Mouse (Mus musculus): ENCODE data around the gene Tbc1d8b. TPM values are rescaled to one million over a fixed set of nuclear protein-coding genes. Genes with fewer than 3 reads are reported as not detected.
"Not testable (repeated sequence)": the region's sequence is repeated elsewhere in the genome, so short reads cannot be mapped to it uniquely, and the experiment has no call there.

Tbc1d8b gene
- polyA plus RNA-seq, 2 experiments, result 0.14 to 1.3 TPM

GRCm38 (mm10) chrX:139722350-139722749 is 37.6 kb downstream of the Tbc1d8b start:
- Histone ChIP-seq H3K9me3 (ENCODE audit: control insufficient read depth, low read length) (no peaks in the 10 kb centered on the region), H3K4me3 (ENCODE audit: insufficient read depth in 1 of 2, low read depth in 2 of 2, low read length in 2 of 2) (no peak overlapping the region), H3K27ac (no peak overlapping the region), H3K36me3 (replicated peaks; ENCODE audit: control insufficient read depth, insufficient read depth, low read depth) (no peaks in the 10 kb centered on the region), H3K27me3 (ENCODE audit: control insufficient read depth, insufficient read depth, low read length) (no peaks in the 10 kb centered on the region), H3K4me2 (ENCODE audit: low read depth) (no peak overlapping the region), H3K9ac (replicated peaks) (no peak overlapping the region), H3K4me1 (replicated peaks; ENCODE audit: control insufficient read depth in 2 of 2, insufficient read depth in 2 of 2, low read length in 1 of 2) (no peaks in the 10 kb centered on the region)
- no peak for ATAC-seq (ENCODE audit: insufficient read depth)
- WGBS (ENCODE audit: insufficient replicate concordance), result 63% methylated on average over 2 of the region's 2 CpGs
- DNase-seq (ENCODE audit: low read depth in 3 of 3, low spot score in 3 of 3), result no peak
- TF ChIP-seq EP300 (IDR thresholded peaks at IDR 0.05; ENCODE audit: low read depth) (no peak), CTCF (IDR thresholded peaks at IDR 0.05; ENCODE audit: low read depth) (no peak)

GRCm38 (mm10) chrX:139730541-139730940 is 45.7 kb downstream of the Tbc1d8b start:
- ATAC-seq (ENCODE audit: insufficient read depth), result no peak

GRCm38 (mm10) chrX:139737066-139737465 is 52.3 kb downstream of the Tbc1d8b start:
- no peak overlapping the region for H3K4me2 ChIP-seq (ENCODE audit: low read depth)
- H3K9ac ChIP-seq (replicated peaks), result no peak overlapping the region
- no peak for DNase-seq (ENCODE audit: low read depth in 3 of 3, low spot score in 3 of 3)
- H3K27me3 ChIP-seq (ENCODE audit: control insufficient read depth, insufficient read depth, low read length), result no peaks in the 10 kb centered on the region
- 62% methylated on average over 5 of the region's 5 CpGs for WGBS (ENCODE audit: insufficient replicate concordance)
- H3K9me3 ChIP-seq (ENCODE audit: control insufficient read depth, low read length), result no peaks in the 10 kb centered on the region
- H3K4me1 ChIP-seq (replicated peaks; ENCODE audit: control insufficient read depth in 2 of 2, insufficient read depth in 2 of 2, low read length in 1 of 2), result no peaks in the 10 kb centered on the region
- no peak for ATAC-seq (ENCODE audit: insufficient read depth)
- no peaks in the 10 kb centered on the region for H3K36me3 ChIP-seq (replicated peaks; ENCODE audit: control insufficient read depth, insufficient read depth, low read depth)
- H3K27ac ChIP-seq, result no peak overlapping the region
- H3K4me3 ChIP-seq (ENCODE audit: insufficient read depth in 1 of 2, low read depth in 2 of 2, low read length in 2 of 2), result no peak overlapping the region
- TF ChIP-seq CTCF (IDR thresholded peaks at IDR 0.05; ENCODE audit: low read depth) (no peak), EP300 (IDR thresholded peaks at IDR 0.05; ENCODE audit: low read depth) (no peak)

More at GRCm38 (mm10) chrX:139730541-139730940, 45.7 kb downstream of the Tbc1d8b start:
- H3K4me2 ChIP-seq (ENCODE audit: low read depth), result no peak overlapping the region
- no peak overlapping the region for H3K27ac ChIP-seq
- no peak overlapping the region for H3K4me3 ChIP-seq (ENCODE audit: insufficient read depth in 1 of 2, low read depth in 2 of 2, low read length in 2 of 2)
- no peak overlapping the region for H3K9ac ChIP-seq (replicated peaks)
- H3K27me3 ChIP-seq (ENCODE audit: control insufficient read depth, insufficient read depth, low read length), result no peaks in the 10 kb centered on the region
- H3K4me1 ChIP-seq (replicated peaks; ENCODE audit: control insufficient read depth in 2 of 2, insufficient read depth in 2 of 2, low read length in 1 of 2), result no peaks in the 10 kb centered on the region
- H3K9me3 ChIP-seq (ENCODE audit: control insufficient read depth, low read length), result no peaks in the 10 kb centered on the region
- no peaks in the 10 kb centered on the region for H3K36me3 ChIP-seq (replicated peaks; ENCODE audit: control insufficient read depth, insufficient read depth, low read depth)
- WGBS (ENCODE audit: insufficient replicate concordance), result 72% methylated on average over 3 of the region's 3 CpGs
- no peak for DNase-seq (ENCODE audit: low read depth in 3 of 3, low spot score in 3 of 3)
- TF ChIP-seq EP300 (IDR thresholded peaks at IDR 0.05; ENCODE audit: low read depth) (no peak), CTCF (IDR thresholded peaks at IDR 0.05; ENCODE audit: low read depth) (no peak)

DNA sequence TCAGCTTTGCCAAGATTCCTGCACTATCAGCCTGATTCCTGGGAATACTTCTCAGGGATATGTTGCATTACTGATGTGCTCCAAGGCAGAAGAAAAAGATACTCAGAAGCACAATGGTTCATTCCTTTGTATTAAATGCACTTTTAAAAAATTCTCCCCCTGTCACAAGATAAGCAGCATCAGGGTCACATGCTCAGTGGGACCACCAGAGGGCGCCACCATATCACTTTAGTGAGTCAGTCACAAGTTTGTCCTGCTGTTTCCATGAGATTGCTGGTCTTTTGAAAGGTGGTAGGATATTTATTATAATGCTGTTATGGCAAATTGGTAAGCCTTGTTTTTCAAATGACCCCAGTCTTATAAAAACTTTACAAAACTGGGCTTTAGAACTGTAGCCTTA is 67.1 kb downstream of the Tbc1d8b start:
- no peak for ATAC-seq (ENCODE audit: insufficient read depth)
- H3K4me1 ChIP-seq (replicated peaks; ENCODE audit: control insufficient read depth in 2 of 2, insufficient read depth in 2 of 2, low read length in 1 of 2), result no peaks in the 10 kb centered on the region
- no peaks in the 10 kb centered on the region for H3K27me3 ChIP-seq (ENCODE audit: control insufficient read depth, insufficient read depth, low read length)
- H3K9ac ChIP-seq (replicated peaks), result no peak overlapping the region
- WGBS (ENCODE audit: insufficient replicate concordance), result 0% methylated on average over 1 of the region's 1 CpGs
- no peak overlapping the region for H3K4me3 ChIP-seq (ENCODE audit: insufficient read depth in 1 of 2, low read depth in 2 of 2, low read length in 2 of 2)
- H3K36me3 ChIP-seq (replicated peaks; ENCODE audit: control insufficient read depth, insufficient read depth, low read depth), result no peaks in the 10 kb centered on the region
- no peak overlapping the region for H3K27ac ChIP-seq
- H3K9me3 ChIP-seq (ENCODE audit: control insufficient read depth, low read length), result no peaks in the 10 kb centered on the region
- TF ChIP-seq CTCF (IDR thresholded peaks at IDR 0.05; ENCODE audit: low read depth) (peak; percentile 73), EP300 (IDR thresholded peaks at IDR 0.05; ENCODE audit: low read depth) (no peak)
- peak in 2 of 3 experiments; percentile 1 to 7 for DNase-seq (ENCODE audit: low read depth in 3 of 3, low spot score in 3 of 3)
- no peak overlapping the region for H3K4me2 ChIP-seq (ENCODE audit: low read depth)

GRCm38 (mm10) chrX:139758634-139759033 is 73.8 kb downstream of the Tbc1d8b start:
- H3K9me3 ChIP-seq (ENCODE audit: control insufficient read depth, low read length), result not testable (repeated sequence)
- 67% methylated on average over 3 of the region's 3 CpGs for WGBS (ENCODE audit: insufficient replicate concordance)

More at GRCm38 (mm10) chrX:139758634-139759033, 73.8 kb downstream of the Tbc1d8b start:
- H3K27me3 ChIP-seq (ENCODE audit: control insufficient read depth, insufficient read depth, low read length); H3K27ac ChIP-seq; H3K4me1 ChIP-seq (replicated peaks; ENCODE audit: control insufficient read depth in 2 of 2, insufficient read depth in 2 of 2, low read length in 1 of 2); H3K4me3 ChIP-seq (ENCODE audit: insufficient read depth in 1 of 2, low read depth in 2 of 2, low read length in 2 of 2); H3K4me2 ChIP-seq (ENCODE audit: low read depth); H3K36me3 ChIP-seq (replicated peaks; ENCODE audit: control insufficient read depth, insufficient read depth, low read depth); ATAC-seq (ENCODE audit: insufficient read depth); H3K9ac ChIP-seq (replicated peaks); DNase-seq (ENCODE audit: low read depth in 3 of 3, low spot score in 3 of 3): not testable (repeated sequence)
